Mouse (Mus musculus): ENCODE data around the gene Prl7a1.

The Prl7a1 gene

GRCm38 (mm10) chr13:27642393-27642792, at the start of gene Prl7a1:
Gene Prl7a1, minus strand, starts transcription at chr13:27642493.
- DNase-seq (ENCODE audit: low read depth), result no peak

DNA sequence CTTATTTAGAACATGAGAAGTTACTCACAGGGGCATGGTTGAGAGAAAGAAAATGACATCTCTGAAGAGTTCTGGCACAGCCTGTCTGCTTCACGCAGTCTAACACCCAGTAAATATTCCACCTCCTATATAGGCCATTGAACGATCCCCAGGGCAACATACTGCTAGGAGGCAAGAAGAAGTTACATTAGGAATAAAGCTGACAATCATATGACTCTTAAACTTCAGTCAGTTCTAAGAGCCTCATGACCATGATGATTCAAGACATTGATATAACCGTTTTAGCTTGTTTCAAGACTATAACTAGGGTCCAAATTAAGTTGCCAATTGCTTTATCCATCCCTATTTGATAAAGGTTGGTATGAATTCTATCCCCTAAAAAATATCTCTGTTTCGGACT, 25.6 kb upstream of the Prl7a1 start, which contains the start of gene Prl7a2:
TSS of gene Prl7a2 (minus strand) at position 101 of the 400 bp plus-strand sequence.
- DNase-seq (ENCODE audit: low read depth), result no peak

GRCm38 (mm10) chr13:27660747-27661146, 18.5 kb upstream of the Prl7a1 start:
- no peak for DNase-seq (ENCODE audit: low read depth)

GRCm38 (mm10) chr13:27610482-27610881, 31.8 kb downstream of the Prl7a1 start, which contains the start of gene Prl7b1:
Gene Prl7b1, minus strand, starts transcription at chr13:27610582.
- no peak for DNase-seq (ENCODE audit: low read depth)
